In genomic region chr19:41952287-41952686, GRCm38 (mm10) we compare ENCODE assay signal across 9 mouse cellular contexts. TPM values are rescaled to one million over a fixed set of nuclear protein-coding genes. Genes with fewer than 3 reads are reported as not detected.
DNase-seq lines count a peak whose midpoint lies in the region; ATAC-seq and TF ChIP-seq lines count a peak whose summit lies in the region.
"Had no signal": no experiment of that assay in that cellular context is flagged by ENCODE, and none has a peak within 500 bp of the region (broad histone marks: within the 10 kb centered on the region; RNA-seq: fewer than 3 reads in every experiment).

No protein-coding gene starts in this region.

- no peak overlapping the region for H3K4me2 ChIP-seq in midbrain, postnatal 0 days (ENCODE audit: low read depth, low read length, poor library complexity, severe bottlenecking)
- no peak overlapping the region for H3K4me2 ChIP-seq in midbrain, embryonic 13.5 days (replicated peaks)
- H3K4me2 ChIP-seq: embryonic facial prominence, embryonic 15.5 days had no signal

- no peak overlapping the region for H3K9ac ChIP-seq in midbrain, postnatal 0 days (replicated peaks; ENCODE audit: low read length, poor library complexity, severe bottlenecking)
- H3K9ac ChIP-seq in midbrain, embryonic 13.5 days (replicated peaks): no peak overlapping the region
- H3K9ac ChIP-seq: embryonic facial prominence, embryonic 15.5 days had no signal

- H3K27me3 ChIP-seq in midbrain, postnatal 0 days (ENCODE audit: insufficient read depth, low read length): no peaks in the 10 kb centered on the region
- no peaks in the 10 kb centered on the region for H3K27me3 ChIP-seq in midbrain, embryonic 13.5 days
- H3K27me3 ChIP-seq: embryonic facial prominence, embryonic 15.5 days had no signal

- TF ChIP-seq CTCF in midbrain, postnatal 0 days (IDR thresholded peaks at IDR 0.05): peak; percentile 66

- no peaks in the 10 kb centered on the region for H3K9me3 ChIP-seq in midbrain, postnatal 0 days (ENCODE audit: low read length)
- no peaks in the 10 kb centered on the region for H3K9me3 ChIP-seq in midbrain, embryonic 13.5 days
- H3K9me3 ChIP-seq: embryonic facial prominence, embryonic 15.5 days had no signal

- ATAC-seq in midbrain, postnatal 0 days (ENCODE audit: low FRiP score): no peak
- no peak for ATAC-seq in midbrain, embryonic 13.5 days

- WGBS in midbrain, postnatal 0 days: 82% methylated on average over 4 of the region's 4 CpGs
- WGBS in midbrain, embryonic 13.5 days: 81% methylated on average over 4 of the region's 4 CpGs

- H3K36me3 ChIP-seq in midbrain, postnatal 0 days (ENCODE audit: insufficient read depth, low read length): peaks cover 79% of the 10 kb centered on the region
- peaks cover 95% of the 10 kb centered on the region for H3K36me3 ChIP-seq in midbrain, embryonic 13.5 days

- H3K4me1 ChIP-seq in midbrain, postnatal 0 days (ENCODE audit: insufficient read depth, low read length): no peaks in the 10 kb centered on the region
- H3K4me1 ChIP-seq in midbrain, embryonic 13.5 days (replicated peaks): no peaks in the 10 kb centered on the region
- H3K4me1 ChIP-seq: embryonic facial prominence, embryonic 15.5 days had no signal

- no peak overlapping the region for H3K27ac ChIP-seq in midbrain, postnatal 0 days (ENCODE audit: low read depth, low read length)
- no peak overlapping the region for H3K27ac ChIP-seq in midbrain, embryonic 13.5 days
- H3K27ac ChIP-seq: embryonic facial prominence, embryonic 15.5 days had no signal

- no peak overlapping the region for H3K4me3 ChIP-seq in midbrain, postnatal 0 days (ENCODE audit: low read depth, low read length)
- H3K4me3 ChIP-seq in midbrain, embryonic 13.5 days (replicated peaks): no peak overlapping the region
- H3K4me3 ChIP-seq: embryonic facial prominence, embryonic 15.5 days had no signal

- intact Hi-C loops in heart, postnatal 10 days (cut with DNase I): loop anchor here (2.0 kb wide), 1 partner anchor 75 kb away; no protein-coding TSS in a partner anchor
- intact Hi-C loops in left cerebral cortex, postnatal 10 days (cut with DNase I): no loop called here

- DNase-seq in heart, postnatal 10 days: peak; percentile 15 to 16
- DNase-seq in heart, adult 18-20 months: no peak
- DNase-seq in midbrain, postnatal 0 days (ENCODE audit: low spot score): peak; percentile 26
- DNase-seq in ZHBTc4 (ENCODE audit: low read depth, low spot score): peak; percentile 42
- DNase-seq in retina, embryonic 14.5 days (ENCODE audit: low spot score): peak; percentile 51
- no peak for DNase-seq in left cerebral cortex, postnatal 10 days (ENCODE audit: extremely low spot score in 1 of 2, low spot score in 2 of 2)
- DNase-seq in layer of hippocampus, adult 11-12 months (ENCODE audit: low spot score): no peak

RNA-seq across cellular contexts. Expression of gene Zdhhc16, which starts 19.0 kb away (rescaled TPM):
- total RNA-seq in heart, postnatal 10 days (2021): 10 to 100 TPM; 27.6 to 29.4 TPM
- 10 to 100 TPM; 12.9 to 14.0 TPM for total RNA-seq in heart, adult 18-20 months (2021)
- 49.2 and 61.9 TPM in 2 replicates for total RNA-seq in midbrain, postnatal 0 days (2014; rRNA removed)
- 86.7 and 91.0 TPM in 2 replicates for polyA plus RNA-seq in midbrain, postnatal 0 days (2015; fragmentation: Nextera tagmentation; extraction: Ambion mirVana)
- 86.1 and 87.6 TPM in 2 replicates for polyA plus RNA-seq in midbrain, embryonic 13.5 days (2015; fragmentation: Nextera tagmentation; extraction: Ambion mirVana)
- 10 to 100 TPM; 55.0 to 69.5 TPM for total RNA-seq in left cerebral cortex, postnatal 10 days (2021)

RNA-seq across cellular contexts. Expression of gene Exosc1, which starts 19.1 kb away (rescaled TPM):
- 10 to 100 TPM; 13.3 to 15.8 TPM for total RNA-seq in heart, postnatal 10 days (2021)
- total RNA-seq in heart, adult 18-20 months (2021): 10 to 100 TPM; 11.4 to 13.1 TPM
- total RNA-seq in midbrain, postnatal 0 days (2014; rRNA removed): 18.0 and 28.8 TPM in 2 replicates
- polyA plus RNA-seq in midbrain, postnatal 0 days (2015; fragmentation: Nextera tagmentation; extraction: Ambion mirVana): 61.2 and 62.3 TPM in 2 replicates
- polyA plus RNA-seq in midbrain, embryonic 13.5 days (2015; fragmentation: Nextera tagmentation; extraction: Ambion mirVana): 68.5 and 70.0 TPM in 2 replicates
- total RNA-seq in left cerebral cortex, postnatal 10 days (2021): 10 to 100 TPM; 23.7 to 29.0 TPM

RNA-seq across cellular contexts. Expression of gene Mms19, which starts 28.7 kb away (rescaled TPM):
- 10 to 100 TPM; 18.3 to 25.9 TPM for total RNA-seq in heart, postnatal 10 days (2021)
- 10 to 100 TPM; 13.9 to 14.6 TPM for total RNA-seq in heart, adult 18-20 months (2021)
- 45.7 and 62.5 TPM in 2 replicates for total RNA-seq in midbrain, postnatal 0 days (2014; rRNA removed)
- polyA plus RNA-seq in midbrain, postnatal 0 days (2015; fragmentation: Nextera tagmentation; extraction: Ambion mirVana): 26.1 TPM in 2 replicates
- 32.4 and 34.8 TPM in 2 replicates for polyA plus RNA-seq in midbrain, embryonic 13.5 days (2015; fragmentation: Nextera tagmentation; extraction: Ambion mirVana)
- 10 to 100 TPM; 30.1 to 39.8 TPM for total RNA-seq in left cerebral cortex, postnatal 10 days (2021)

RNA-seq across cellular contexts. Expression of gene Ubtd1, which starts 29.3 kb away (rescaled TPM):
- total RNA-seq in heart, postnatal 10 days (2021): 10 to 100 TPM; 31.4 to 33.8 TPM
- 10 to 100 TPM; 17.7 to 19.2 TPM for total RNA-seq in heart, adult 18-20 months (2021)
- 17.5 and 22.1 TPM in 2 replicates for total RNA-seq in midbrain, postnatal 0 days (2014; rRNA removed)
- polyA plus RNA-seq in midbrain, postnatal 0 days (2015; fragmentation: Nextera tagmentation; extraction: Ambion mirVana): 12.2 and 12.8 TPM in 2 replicates
- 6.4 and 7.3 TPM in 2 replicates for polyA plus RNA-seq in midbrain, embryonic 13.5 days (2015; fragmentation: Nextera tagmentation; extraction: Ambion mirVana)
- 10 to 100 TPM; 13.2 to 13.4 TPM for total RNA-seq in left cerebral cortex, postnatal 10 days (2021)

RNA-seq across cellular contexts. Expression of gene Pgam1, which starts 40.6 kb away (rescaled TPM):
- 100 to 1,000 TPM; 116 to 154 TPM for total RNA-seq in heart, postnatal 10 days (2021)
- 100 to 1,000 TPM; 128 TPM for total RNA-seq in heart, adult 18-20 months (2021)
- 473 and 479 TPM in 2 replicates for total RNA-seq in midbrain, postnatal 0 days (2014; rRNA removed)
- 536 and 596 TPM in 2 replicates for polyA plus RNA-seq in midbrain, postnatal 0 days (2015; fragmentation: Nextera tagmentation; extraction: Ambion mirVana)
- 445 and 453 TPM in 2 replicates for polyA plus RNA-seq in midbrain, embryonic 13.5 days (2015; fragmentation: Nextera tagmentation; extraction: Ambion mirVana)
- total RNA-seq in left cerebral cortex, postnatal 10 days (2021): 100 to 1,000 TPM; 526 to 534 TPM

Comparison
In these comparisons a context has a peak if more than half of its experiments do, and no peak if none do; other contexts are left out.
1. DNase-seq: peak in heart, postnatal 10 days (2 of 2), midbrain, postnatal 0 days (single experiment), ZHBTc4 (single experiment) and retina, embryonic 14.5 days (single experiment); none in heart, adult 18-20 months (0 of 2), left cerebral cortex, postnatal 10 days (0 of 2) and layer of hippocampus, adult 11-12 months (single experiment).